Mouse (Mus musculus): Measurements from ENCODE around the gene Aig1.

- no peak for TF ChIP-seq POLR2A (IDR thresholded peaks at IDR 0.05; ENCODE audit: borderline replicate concordance, insufficient read depth, low read length)
- TF ChIP-seq CTCF (IDR thresholded peaks at IDR 0.05; ENCODE audit: borderline replicate concordance, insufficient read depth, low read depth, low read length), result no peak
Observed at GRCm38 (mm10) chr10:13597491-13597890, 271.3 kb downstream of the Aig1 start.
